Mouse (Mus musculus): ENCODE measurements around the gene Pnkd.
"Not testable (repeated sequence)": the region's sequence is repeated elsewhere in the genome, so short reads cannot be mapped to it uniquely, and the experiment has no call there.

The Pnkd gene

GRCm38 (mm10) chr1:74388398-74388920, 103.7 kb downstream of the Pnkd start:
- no peak for DNase-seq (ENCODE audit: low spot score in 2 of 2)

- DNase-seq (ENCODE audit: low spot score in 2 of 2) = no peak
These were observed 105.1 kb downstream of the Pnkd start for GRCm38 (mm10) chr1:74389831-74390286.

GRCm38 (mm10) chr1:74390287-74390906, 105.7 kb downstream of the Pnkd start:
- DNase-seq (ENCODE audit: low spot score in 2 of 2) = peak in 1 of 2 experiments; percentile 56

GRCm38 (mm10) chr1:74390924-74391748, 106.4 kb downstream of the Pnkd start, which contains the start of gene Ctdsp1:
Gene Ctdsp1, plus strand, starts transcription at chr1:74391509.
- peak; percentile 98 for DNase-seq (ENCODE audit: low spot score in 2 of 2)

- peak; percentile 75 to 77 for DNase-seq (ENCODE audit: low spot score in 2 of 2)
These were observed 107.2 kb downstream of the Pnkd start for GRCm38 (mm10) chr1:74391844-74392441.

- DNase-seq (ENCODE audit: low spot score in 2 of 2) = no peak
These were observed 107.8 kb downstream of the Pnkd start for GRCm38 (mm10) chr1:74392446-74392994.

- DNase-seq (ENCODE audit: low spot score in 2 of 2) = no peak
These were observed 108.3 kb downstream of the Pnkd start for GRCm38 (mm10) chr1:74393010-74393409.

GRCm38 (mm10) chr1:74393697-74394096, 109.0 kb downstream of the Pnkd start:
- DNase-seq (ENCODE audit: low spot score in 2 of 2) = no peak

- DNase-seq (ENCODE audit: low spot score in 2 of 2) = no peak
These were observed 109.6 kb downstream of the Pnkd start for GRCm38 (mm10) chr1:74394311-74394710.

- DNase-seq (ENCODE audit: low spot score in 2 of 2) = no peak
These were observed 110.1 kb downstream of the Pnkd start for GRCm38 (mm10) chr1:74394858-74395257.

- DNase-seq (ENCODE audit: low spot score in 2 of 2) = no peak
These were observed 110.6 kb downstream of the Pnkd start for GRCm38 (mm10) chr1:74395290-74395689.

GRCm38 (mm10) chr1:74396456-74397222, 111.9 kb downstream of the Pnkd start:
- DNase-seq (ENCODE audit: low spot score in 2 of 2) = not testable (repeated sequence)

- DNase-seq (ENCODE audit: low spot score in 2 of 2) = peak; percentile 99 to 100
These were observed 112.7 kb downstream of the Pnkd start for GRCm38 (mm10) chr1:74397268-74397918.

- peak in 1 of 2 experiments; percentile 64 for DNase-seq (ENCODE audit: low spot score in 2 of 2)
These were observed 113.3 kb downstream of the Pnkd start for GRCm38 (mm10) chr1:74397919-74398451.

GRCm38 (mm10) chr1:74400531-74400930, 115.8 kb downstream of the Pnkd start:
- no peak for DNase-seq (ENCODE audit: low spot score in 2 of 2)

- DNase-seq (ENCODE audit: low spot score in 2 of 2) = no peak
These were observed 116.4 kb downstream of the Pnkd start for GRCm38 (mm10) chr1:74401015-74401702.
